22 mouse cellular contexts compared by ENCODE assay signal in the genomic region with DNA sequence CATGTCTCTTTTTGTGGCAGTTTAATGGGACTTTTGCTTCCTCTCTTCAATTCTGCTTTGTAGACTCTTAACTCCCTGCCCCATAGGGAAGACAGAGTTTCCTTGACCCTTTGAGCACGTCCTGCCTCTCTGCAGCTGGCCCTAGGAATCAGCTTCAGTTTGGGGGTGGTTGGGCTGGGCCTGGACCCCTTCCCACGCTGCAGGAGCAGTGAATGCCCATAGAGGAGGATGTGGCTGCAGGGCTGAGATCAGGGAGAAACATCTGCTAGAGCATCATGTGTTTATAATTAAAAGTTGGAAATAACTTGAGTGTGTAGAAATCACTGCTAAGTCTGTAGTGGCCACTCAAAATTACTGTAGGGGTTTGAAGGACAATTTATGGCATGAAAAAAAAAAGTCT.
A peak's percentile ranks its signal among the peaks of the same experiment; 100 is the strongest.
DNase-seq lines count a peak whose midpoint lies in the region; ATAC-seq lines count a peak whose summit lies in the region.
"Had no signal": no experiment of that assay in that cellular context is flagged by ENCODE, and none has a peak within 500 bp of the region (broad histone marks: within the 10 kb centered on the region; RNA-seq: fewer than 3 reads in every experiment).

No protein-coding gene starts in this region.

- peak; percentile 56; the same call in 1 of the 2 replicates for ATAC-seq in lung, embryonic 15.5 days (ENCODE audit: borderline replicate concordance, extremely low read depth, low FRiP score, low TSS enrichment)
- ATAC-seq in embryonic facial prominence, embryonic 11.5 days (replicated peaks; ENCODE audit: insufficient number of reproducible peaks, low FRiP score, low TSS enrichment, low read depth) = no peak
- ATAC-seq in midbrain, embryonic 16.5 days = no peak

- H3K36me3 ChIP-seq in lung, embryonic 15.5 days = no peaks in the 10 kb centered on the region
- no peaks in the 10 kb centered on the region for H3K36me3 ChIP-seq in embryonic facial prominence, embryonic 11.5 days (replicated peaks; ENCODE audit: control insufficient read depth, insufficient read depth, low read depth, low read length)
- H3K36me3 ChIP-seq in midbrain, embryonic 16.5 days (ENCODE audit: control insufficient read depth, insufficient read depth, low read length) = no peaks in the 10 kb centered on the region
- H3K36me3 ChIP-seq: embryonic facial prominence, embryonic 13.5 days; heart, embryonic 15.5 days; midbrain, embryonic 12.5 days; neural tube, embryonic 13.5 days had no signal

- peak; percentile 94 for DNase-seq in heart, adult 11 months
- no peak for DNase-seq in heart, adult 9 months (ENCODE audit: low spot score in 2 of 2)
- no peak for DNase-seq in lung, postnatal 14 days
- DNase-seq in embryonic facial prominence, embryonic 11.5 days (ENCODE audit: low spot score) = peak; percentile 45
- peak; percentile 58 for DNase-seq in skeletal muscle tissue, adult 2 months (ENCODE audit: low read depth, low spot score)
- DNase-seq in adrenal gland, postnatal 10 days = no peak
- DNase-seq: adrenal gland, adult 2 months; cerebellum, adult 11 months; cerebellum, postnatal 10 days; kidney, adult 2 months; kidney, postnatal 14 days; layer of hippocampus, postnatal 36 days; liver; thymus, adult 18-20 months; thymus, postnatal 4 days had no signal

- H3K9me3 ChIP-seq in lung, embryonic 15.5 days = no peaks in the 10 kb centered on the region
- no peaks in the 10 kb centered on the region for H3K9me3 ChIP-seq in embryonic facial prominence, embryonic 11.5 days (replicated peaks; ENCODE audit: control insufficient read depth, low read length)
- no peaks in the 10 kb centered on the region for H3K9me3 ChIP-seq in midbrain, embryonic 16.5 days (replicated peaks; ENCODE audit: control insufficient read depth, low read length, poor library complexity, severe bottlenecking)
- H3K9me3 ChIP-seq: embryonic facial prominence, embryonic 13.5 days; heart, embryonic 15.5 days; midbrain, embryonic 12.5 days; neural tube, embryonic 13.5 days had no signal

- peaks cover 35% of the 10 kb centered on the region for H3K4me1 ChIP-seq in lung, embryonic 15.5 days
- H3K4me1 ChIP-seq in embryonic facial prominence, embryonic 11.5 days (ENCODE audit: control insufficient read depth, insufficient read depth, low read length) = no peaks in the 10 kb centered on the region
- H3K4me1 ChIP-seq in midbrain, embryonic 16.5 days (ENCODE audit: control insufficient read depth, insufficient read depth, low read length) = 0 out of 2 replicates have a peak, but pooled peaks cover 4% of the 10 kb centered on the region
- H3K4me1 ChIP-seq: midbrain, embryonic 12.5 days had no signal

- 31% methylated on average over 2 of the region's 2 CpGs for WGBS in lung, embryonic 15.5 days
- WGBS in embryonic facial prominence, embryonic 11.5 days = 3% methylated on average over 2 of the region's 2 CpGs
- 32% methylated on average over 2 of the region's 2 CpGs for WGBS in midbrain, embryonic 16.5 days

- H3K9ac ChIP-seq in lung, embryonic 15.5 days = no peak overlapping the region
- H3K9ac ChIP-seq in embryonic facial prominence, embryonic 11.5 days (replicated peaks; ENCODE audit: low read length) = no peak overlapping the region
- no peak overlapping the region for H3K9ac ChIP-seq in midbrain, embryonic 16.5 days (ENCODE audit: low read depth, low read length)
- H3K9ac ChIP-seq: embryonic facial prominence, embryonic 13.5 days; heart, embryonic 15.5 days; midbrain, embryonic 12.5 days; neural tube, embryonic 13.5 days had no signal

- no peak overlapping the region for H3K4me3 ChIP-seq in lung, embryonic 15.5 days
- H3K4me3 ChIP-seq in embryonic facial prominence, embryonic 11.5 days (ENCODE audit: low read depth, low read length) = no peak overlapping the region
- no peak overlapping the region for H3K4me3 ChIP-seq in midbrain, embryonic 16.5 days (ENCODE audit: low read depth, low read length)
- H3K4me3 ChIP-seq: embryonic facial prominence, embryonic 13.5 days; heart, embryonic 15.5 days; layer of hippocampus, adult 2 months; midbrain, embryonic 12.5 days; neural tube, embryonic 13.5 days had no signal

- no peak overlapping the region for H3K27ac ChIP-seq in lung, embryonic 15.5 days
- no peak overlapping the region for H3K27ac ChIP-seq in embryonic facial prominence, embryonic 11.5 days (replicated peaks; ENCODE audit: low read depth, low read length)
- H3K27ac ChIP-seq in midbrain, embryonic 16.5 days (ENCODE audit: low read length) = no peak overlapping the region
- H3K27ac ChIP-seq: embryonic facial prominence, embryonic 13.5 days; heart, embryonic 15.5 days; layer of hippocampus, adult 2 months; midbrain, embryonic 12.5 days; neural tube, embryonic 13.5 days had no signal

- H3K27me3 ChIP-seq in lung, embryonic 15.5 days = no peaks in the 10 kb centered on the region
- H3K27me3 ChIP-seq in embryonic facial prominence, embryonic 11.5 days (ENCODE audit: control insufficient read depth, insufficient read depth, low read length) = no peaks in the 10 kb centered on the region
- H3K27me3 ChIP-seq in midbrain, embryonic 16.5 days (ENCODE audit: control insufficient read depth, insufficient read depth, low read depth, low read length) = no peaks in the 10 kb centered on the region
- H3K27me3 ChIP-seq: embryonic facial prominence, embryonic 13.5 days; heart, embryonic 15.5 days; neural tube, embryonic 13.5 days had no signal

- no peak overlapping the region for H3K4me2 ChIP-seq in lung, embryonic 15.5 days
- H3K4me2 ChIP-seq in embryonic facial prominence, embryonic 11.5 days (ENCODE audit: low read depth, low read length) = no peak overlapping the region
- no peak overlapping the region for H3K4me2 ChIP-seq in midbrain, embryonic 16.5 days (ENCODE audit: low read length)
- H3K4me2 ChIP-seq: embryonic facial prominence, embryonic 13.5 days; heart, embryonic 15.5 days; midbrain, embryonic 12.5 days; neural tube, embryonic 13.5 days had no signal

Comparison
In these comparisons a context has a peak if more than half of its experiments do, and no peak if none do; other contexts are left out.
1. DNase-seq: peak in heart, adult 11 months (single experiment), embryonic facial prominence, embryonic 11.5 days (single experiment) and skeletal muscle tissue, adult 2 months (single experiment); none in heart, adult 9 months (0 of 2), lung, postnatal 14 days (single experiment) and adrenal gland, postnatal 10 days (single experiment).